Comparison of ENCODE assay signal across 8 mouse cellular contexts in the genomic region with DNA sequence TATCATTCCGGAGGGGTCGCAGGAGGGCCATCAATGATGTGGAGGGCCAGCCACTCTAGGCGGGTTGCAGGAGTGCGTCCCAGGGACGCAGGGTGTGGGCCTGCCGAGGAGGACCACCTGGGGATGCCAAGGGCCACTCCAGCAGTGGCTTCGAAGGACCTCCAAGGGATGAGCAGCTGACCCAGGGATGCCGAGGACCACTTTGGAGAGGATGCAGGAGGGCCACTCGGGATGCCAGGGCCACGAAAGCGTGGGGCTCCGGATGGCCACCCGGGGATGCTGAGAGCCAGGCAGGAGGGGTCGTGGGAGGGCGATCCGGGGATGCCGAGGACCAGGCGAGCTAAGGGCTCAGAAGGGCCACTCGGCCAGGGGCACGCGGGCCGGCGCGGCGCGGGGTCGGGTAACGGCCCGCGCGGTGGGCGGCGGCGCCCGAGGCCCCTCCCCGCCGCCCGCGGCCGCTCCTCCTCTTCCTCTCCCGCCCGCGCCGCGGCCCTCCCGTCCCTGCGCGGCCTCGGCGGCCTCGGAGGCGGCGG. TPM values are rescaled to one million over a fixed set of nuclear protein-coding genes. Genes with fewer than 3 reads are reported as not detected.
DNase-seq lines count a peak whose midpoint lies in the region; ATAC-seq and TF ChIP-seq lines count a peak whose summit lies in the region.

A gene (plus strand): TSS at position 530 of the 533 bp plus-strand sequence.

- H3K9ac ChIP-seq in forebrain, postnatal 0 days = peak within 1 kb of the TSS; percentile 98

- ATAC-seq in forebrain, postnatal 0 days = peak; percentile 68

- H3K9me3 ChIP-seq in forebrain, postnatal 0 days (ENCODE audit: low read length) = no peaks in the 10 kb centered on the region
- no peaks in the 10 kb centered on the region for H3K9me3 ChIP-seq in hindbrain, embryonic 10.5 days

- TF ChIP-seq CTCF in cerebellum, adult 2 months (IDR thresholded peaks at IDR 0.05; ENCODE audit: borderline replicate concordance, insufficient read depth, low read depth, low read length) = no peak
- no peak for TF ChIP-seq CTCF in forebrain, postnatal 0 days (IDR thresholded peaks at IDR 0.05; ENCODE audit: low read depth)

- H3K4me2 ChIP-seq in forebrain, postnatal 0 days (ENCODE audit: low read depth) = peak within 1 kb of the TSS; percentile 88

- no peaks in the 10 kb centered on the region for H3K27me3 ChIP-seq in cerebellum, adult 2 months (ENCODE audit: control insufficient read depth, insufficient read depth, low read length)
- H3K27me3 ChIP-seq in forebrain, postnatal 0 days (ENCODE audit: insufficient read depth, low read length) = no peaks in the 10 kb centered on the region
- no peaks in the 10 kb centered on the region for H3K27me3 ChIP-seq in hindbrain, embryonic 10.5 days (ENCODE audit: insufficient read depth, poor library complexity, severe bottlenecking)

- DNase-seq in layer of hippocampus, adult 18-20 months (ENCODE audit: low spot score in 2 of 2) = no peak
- DNase-seq in layer of hippocampus, adult 9-10 months (ENCODE audit: low spot score) = no peak
- peak; percentile 64 to 72 for DNase-seq in cerebellum, adult 2 months
- peak; percentile 67 for DNase-seq in forebrain, postnatal 0 days
- DNase-seq in hindbrain, embryonic 10.5 days (ENCODE audit: low spot score) = peak; percentile 64
- DNase-seq in layer of hippocampus, postnatal 36 days = no peak
- DNase-seq in lung, postnatal 4 days = peak; percentile 55 to 73
- DNase-seq in spleen, postnatal 10 days (ENCODE audit: low spot score in 2 of 2) = peak; percentile 56 to 69

- no peaks in the 10 kb centered on the region for H3K36me3 ChIP-seq in forebrain, postnatal 0 days (ENCODE audit: insufficient read depth)
- H3K36me3 ChIP-seq in hindbrain, embryonic 10.5 days = peaks cover 20% of the 10 kb centered on the region

- H3K27ac ChIP-seq in cerebellum, adult 2 months (ENCODE audit: insufficient read depth, low read length) = peak within 1 kb of the TSS; percentile 85
- H3K27ac ChIP-seq in forebrain, postnatal 0 days (ENCODE audit: low read depth, low read length) = peak within 1 kb of the TSS; percentile 92
- peak within 1 kb of the TSS; percentile 99 for H3K27ac ChIP-seq in hindbrain, embryonic 10.5 days

- TF ChIP-seq POLR2A in cerebellum, adult 2 months (IDR thresholded peaks at IDR 0.05; ENCODE audit: borderline replicate concordance, insufficient read depth, low read length) = no peak

- peak within 1 kb of the TSS; percentile 84 for H3K4me3 ChIP-seq in cerebellum, adult 2 months (replicated peaks; ENCODE audit: insufficient read depth, low read depth, low read length)
- peak within 1 kb of the TSS; percentile 99 for H3K4me3 ChIP-seq in forebrain, postnatal 0 days (ENCODE audit: low read depth, low read length)
- peak within 1 kb of the TSS; percentile 99 for H3K4me3 ChIP-seq in hindbrain, embryonic 10.5 days

- peaks cover 29% of the 10 kb centered on the region for H3K4me1 ChIP-seq in cerebellum, adult 2 months (ENCODE audit: control insufficient read depth, insufficient read depth, low read length)
- H3K4me1 ChIP-seq in forebrain, postnatal 0 days (ENCODE audit: insufficient read depth) = peaks cover 17% of the 10 kb centered on the region
- peaks cover 47% of the 10 kb centered on the region for H3K4me1 ChIP-seq in hindbrain, embryonic 10.5 days (replicated peaks)

- WGBS in cerebellum, adult 2 months = under 1% methylated on average over 31 of the region's 53 CpGs
- under 1% methylated on average over 35 of the region's 53 CpGs for WGBS in forebrain, postnatal 0 days
- WGBS in hindbrain, embryonic 10.5 days = 4% methylated on average over 46 of the region's 53 CpGs

RNA-seq across cellular contexts. Expression of the gene that starts here (rescaled TPM):
- total RNA-seq in layer of hippocampus, adult 18-20 months (2021) = 10 to 100 TPM; 69.6 to 75.6 TPM
- 60.4 and 61.4 TPM in 2 replicates for polyA plus RNA-seq in cerebellum, adult 2 months (2012; rRNA removed)
- total RNA-seq in forebrain, postnatal 0 days (2014; rRNA removed) = 49.2 and 59.3 TPM in 2 replicates
- 13.6 and 13.8 TPM in 2 replicates for polyA plus RNA-seq in forebrain, postnatal 0 days (2015; fragmentation: Nextera tagmentation; extraction: Ambion mirVana)
- polyA plus RNA-seq in hindbrain, embryonic 10.5 days (2016; fragmentation: Nextera tagmentation; extraction: Ambion mirVana) = 18.5 and 20.6 TPM in 2 replicates
- total RNA-seq in layer of hippocampus, postnatal 36 days (2021) = 10 to 100 TPM; 69.1 to 77.8 TPM

Comparison
In these comparisons a context has a peak if more than half of its experiments do, and no peak if none do; other contexts are left out.
1. DNase-seq: peak in cerebellum, adult 2 months (2 of 2), forebrain, postnatal 0 days (single experiment), hindbrain, embryonic 10.5 days (single experiment), lung, postnatal 4 days (2 of 2) and spleen, postnatal 10 days (2 of 2); none in layer of hippocampus, adult 18-20 months (0 of 2), layer of hippocampus, adult 9-10 months (single experiment) and layer of hippocampus, postnatal 36 days (0 of 2).
2. Peak in every context shown above with its lines, with median percentiles within 50 percentile points of each other: H3K27ac ChIP-seq and H3K4me3 ChIP-seq.